Mouse (Mus musculus) heart, embryonic 13.5 days (tissue): Measurements from ENCODE around the gene Ank3. TPM values are rescaled to one million over a fixed set of nuclear protein-coding genes. Genes with fewer than 3 reads are reported as not detected.

ENCODE experiments used
- ATAC-seq: fragments of 200-750 bp; cut with Nextera tagmentation; 2 replicates; pipeline ENCODE4 v1.8.0; 2017; ENCODE audit warnings: moderate TSS enrichment; ENCODE audit not compliant: insufficient number of reproducible peaks, low FRiP score, low TSS enrichment; ENCODE audit errors: extremely low read depth
- H3K27ac ChIP-seq: fragments of 300-500 bp; sonication (generic); replicated peaks from 2 replicates; pipeline ENCODE4 v1.5.1; 2015; ENCODE audit warnings: moderate library complexity, mild to moderate bottlenecking, inconsistent platforms
- H3K27me3 ChIP-seq: fragments of 300-500 bp; sonication (generic); replicated peaks from 2 replicates; pipeline ENCODE4 v1.6.1; 2015; ENCODE audit warnings: mild to moderate bottlenecking, inconsistent platforms
- H3K36me3 ChIP-seq: fragments of 300-500 bp; sonication (generic); 2 replicates; pipeline ENCODE4 v1.6.1; 2015; ENCODE audit warnings: mild to moderate bottlenecking, inconsistent platforms
- H3K4me1 ChIP-seq: fragments of 300-500 bp; sonication (generic); 2 replicates; pipeline ENCODE4 v1.6.1; 2015; ENCODE audit warnings: inconsistent platforms
- H3K4me2 ChIP-seq: fragments of 300-500 bp; sonication (generic); 2 replicates; pipeline ENCODE4 v1.6.1; 2015; ENCODE audit warnings: inconsistent platforms, mild to moderate bottlenecking, moderate library complexity
- H3K4me3 ChIP-seq: fragments of 300-500 bp; sonication (generic); 2 replicates; pipeline ENCODE4 v1.5.1; 2015; ENCODE audit warnings: moderate library complexity, mild to moderate bottlenecking, inconsistent platforms
- H3K9ac ChIP-seq: fragments of 300-500 bp; sonication (generic); 2 replicates; pipeline ENCODE4 v1.6.1; 2015; ENCODE audit warnings: inconsistent platforms, mild to moderate bottlenecking, moderate library complexity
- H3K9me3 ChIP-seq: fragments of 300-500 bp; sonication (generic); 2 replicates; pipeline ENCODE4 v1.6.1; 2016; ENCODE audit warnings: inconsistent platforms
- WGBS: fragments of 180-500 bp; shearing (Covaris S2); methylation state at CpG from one replicate; pipeline ENCODE4 v1.1.7; 2015; ENCODE audit warnings: mixed read lengths; 5-methylcytosine and 5-hydroxymethylcytosine counted together
- polyA plus RNA-seq: library from polyadenylated mRNA; unstranded; fragments of >200 nt; fragmentation: Nextera tagmentation; extraction: Ambion mirVana; gene quantifications from 2 replicates; pipeline ENCODE4 v1.2.1, GENCODE M21; 2015

Gene Ank3
- polyA plus RNA-seq, 1 experiment from 2014 or later = 30.8 TPM

- no peak overlapping the region for H3K4me2 ChIP-seq
- 68% methylated on average over 7 of the region's 7 CpGs for WGBS
- no peak overlapping the region for H3K9ac ChIP-seq
- no peaks in the 10 kb centered on the region for H3K36me3 ChIP-seq
- H3K4me3 ChIP-seq = no peak overlapping the region
- no peak for ATAC-seq
- H3K27me3 ChIP-seq = no peaks in the 10 kb centered on the region
- H3K4me1 ChIP-seq = peaks cover 51% of the 10 kb centered on the region
- H3K9me3 ChIP-seq = no peaks in the 10 kb centered on the region
- H3K27ac ChIP-seq = no peak overlapping the region
Measured at GRCm38 (mm10) chr10:69620692-69621382, 222.3 kb downstream of the Ank3 start.

DNA sequence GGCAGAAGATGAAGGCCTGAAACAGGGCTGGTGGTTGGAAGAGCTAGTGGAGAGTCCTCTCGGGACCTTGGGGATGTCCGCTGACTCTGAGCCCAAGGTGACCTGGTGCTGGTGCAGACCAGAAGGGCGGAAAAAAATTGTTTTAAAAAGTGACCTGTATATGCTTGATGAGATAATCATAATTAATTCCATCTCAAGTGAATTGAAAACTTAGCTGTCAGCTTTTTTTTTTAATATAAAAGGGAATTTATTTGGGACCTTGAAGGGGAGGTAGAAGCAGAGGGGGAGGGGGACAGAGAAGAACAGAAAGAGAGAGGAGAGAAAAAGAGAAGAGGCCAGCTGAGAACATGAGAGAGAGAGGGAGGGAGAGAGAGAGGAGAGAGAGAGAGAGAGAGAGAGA, 229.2 kb downstream of the Ank3 start:
- no peaks in the 10 kb centered on the region for H3K36me3 ChIP-seq
- no peaks in the 10 kb centered on the region for H3K27me3 ChIP-seq
- H3K4me1 ChIP-seq = peaks cover 21% of the 10 kb centered on the region
- no peak overlapping the region for H3K4me2 ChIP-seq
- no peaks in the 10 kb centered on the region for H3K9me3 ChIP-seq
- no peak overlapping the region for H3K4me3 ChIP-seq
- WGBS = 77% methylated on average over 3 of the region's 3 CpGs
- H3K27ac ChIP-seq = no peak overlapping the region
- ATAC-seq = no peak
- H3K9ac ChIP-seq = no peak overlapping the region

GRCm38 (mm10) chr10:69628743-69629142, 230.2 kb downstream of the Ank3 start:
- Histone ChIP-seq H3K9me3 (no peaks in the 10 kb centered on the region), H3K4me2 (no peak overlapping the region), H3K27ac (0 out of 2 replicates have a peak overlapping the region, but pooled peaks have one; percentile 25), H3K4me1 (peaks cover 21% of the 10 kb centered on the region), H3K9ac (no peak overlapping the region), H3K27me3 (no peaks in the 10 kb centered on the region), H3K4me3 (no peak overlapping the region), H3K36me3 (no peaks in the 10 kb centered on the region)
- no peak for ATAC-seq
- WGBS = 31% methylated on average over 6 of the region's 6 CpGs

DNA sequence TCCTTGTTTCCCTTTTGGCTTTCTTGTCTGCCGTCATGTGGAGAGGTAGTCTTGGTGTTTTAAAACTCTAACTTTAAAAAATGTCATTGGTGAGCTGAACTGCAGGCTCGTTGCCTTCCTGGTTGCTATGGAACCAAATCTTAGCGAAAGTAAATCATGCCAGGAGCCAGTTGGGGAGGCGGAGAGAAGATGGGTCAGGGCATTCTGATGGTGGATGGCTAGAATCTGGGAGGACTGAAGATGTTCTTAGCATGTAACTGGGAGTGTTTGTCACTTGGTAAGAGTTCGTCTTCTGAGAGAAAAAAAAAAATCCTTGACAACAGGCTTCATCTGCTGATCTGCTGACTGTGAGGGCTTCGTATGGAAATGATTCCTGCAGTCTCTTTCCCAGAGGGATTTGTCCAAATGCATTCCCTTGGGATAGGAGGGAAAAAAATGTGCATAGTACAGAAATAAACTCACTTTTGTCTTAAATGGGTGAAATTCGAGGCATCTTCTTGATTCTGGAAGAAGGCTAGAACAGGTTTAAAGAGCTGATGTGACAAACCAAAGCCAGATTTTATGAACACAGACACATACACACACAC, 232.3 kb downstream of the Ank3 start:
- 57% methylated on average over 7 of the region's 7 CpGs for whole genome bisulfite sequencing
- no peak for ATAC-seq
- H3K9ac ChIP-seq = no peak overlapping the region

DNA sequence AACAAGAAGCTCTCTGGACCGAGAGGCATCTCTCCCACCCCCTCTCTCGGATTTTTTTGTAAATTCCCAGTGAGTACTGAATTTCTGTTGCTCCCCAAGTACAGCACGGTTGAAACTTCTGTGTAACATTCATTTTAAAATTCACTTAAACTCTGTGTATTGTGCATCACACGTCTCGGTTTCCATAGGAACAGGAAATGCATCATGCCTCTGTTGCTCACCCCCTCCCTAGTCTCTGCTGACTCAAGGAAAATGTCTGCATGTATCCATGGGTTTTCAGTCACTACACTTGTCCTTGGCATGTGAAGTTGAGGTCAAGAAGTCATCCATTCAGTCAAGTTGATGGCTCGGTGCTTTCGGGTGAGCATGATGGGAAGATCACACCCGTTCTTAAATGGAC, 234.3 kb downstream of the Ank3 start:
- Histone ChIP-seq H3K9ac (no peak overlapping the region), H3K4me2 (no peak overlapping the region), H3K4me3 (no peak overlapping the region), H3K27me3 (no peaks in the 10 kb centered on the region), H3K4me1 (peaks cover 47% of the 10 kb centered on the region), H3K9me3 (no peaks in the 10 kb centered on the region), H3K27ac (no peak overlapping the region), H3K36me3 (no peaks in the 10 kb centered on the region)
- no peak for ATAC-seq
- 79% methylated on average over 8 of the region's 8 CpGs for WGBS

More for the DNA sequence above, 232.3 kb downstream of the Ank3 start:
- Histone ChIP-seq H3K36me3 (no peaks in the 10 kb centered on the region), H3K9me3 (no peaks in the 10 kb centered on the region), H3K27ac (no peak overlapping the region), H3K27me3 (no peaks in the 10 kb centered on the region), H3K4me3 (no peak overlapping the region), H3K4me2 (no peak overlapping the region), H3K4me1 (peaks cover 30% of the 10 kb centered on the region)

DNA sequence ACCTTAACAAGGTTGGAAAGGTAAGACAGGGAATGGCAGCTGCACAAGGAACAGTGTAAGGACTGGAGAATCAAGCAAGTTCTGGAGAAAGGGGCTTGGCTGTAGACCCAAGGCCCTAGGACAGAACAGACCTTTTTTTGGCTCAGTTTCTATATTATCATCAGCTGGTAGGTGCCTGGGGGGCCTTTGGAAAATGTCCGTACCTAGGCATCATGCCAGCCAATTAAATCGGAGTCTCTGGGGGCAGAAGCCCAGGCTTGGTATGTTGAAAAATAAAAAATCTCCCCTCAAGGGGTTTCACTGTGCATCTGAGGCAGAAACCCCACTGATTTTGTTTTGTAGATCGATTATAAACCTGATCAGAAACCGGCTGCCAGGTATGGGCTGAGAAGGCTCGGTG, 236.3 kb downstream of the Ank3 start:
- Histone ChIP-seq H3K27me3 (no peaks in the 10 kb centered on the region), H3K9ac (no peak overlapping the region), H3K36me3 (no peaks in the 10 kb centered on the region), H3K4me3 (no peak overlapping the region), H3K27ac (no peak overlapping the region), H3K4me1 (peaks cover 45% of the 10 kb centered on the region), H3K4me2 (no peak overlapping the region), H3K9me3 (no peaks in the 10 kb centered on the region)
- ATAC-seq = no peak
- WGBS = 72% methylated on average over 5 of the region's 5 CpGs

DNA sequence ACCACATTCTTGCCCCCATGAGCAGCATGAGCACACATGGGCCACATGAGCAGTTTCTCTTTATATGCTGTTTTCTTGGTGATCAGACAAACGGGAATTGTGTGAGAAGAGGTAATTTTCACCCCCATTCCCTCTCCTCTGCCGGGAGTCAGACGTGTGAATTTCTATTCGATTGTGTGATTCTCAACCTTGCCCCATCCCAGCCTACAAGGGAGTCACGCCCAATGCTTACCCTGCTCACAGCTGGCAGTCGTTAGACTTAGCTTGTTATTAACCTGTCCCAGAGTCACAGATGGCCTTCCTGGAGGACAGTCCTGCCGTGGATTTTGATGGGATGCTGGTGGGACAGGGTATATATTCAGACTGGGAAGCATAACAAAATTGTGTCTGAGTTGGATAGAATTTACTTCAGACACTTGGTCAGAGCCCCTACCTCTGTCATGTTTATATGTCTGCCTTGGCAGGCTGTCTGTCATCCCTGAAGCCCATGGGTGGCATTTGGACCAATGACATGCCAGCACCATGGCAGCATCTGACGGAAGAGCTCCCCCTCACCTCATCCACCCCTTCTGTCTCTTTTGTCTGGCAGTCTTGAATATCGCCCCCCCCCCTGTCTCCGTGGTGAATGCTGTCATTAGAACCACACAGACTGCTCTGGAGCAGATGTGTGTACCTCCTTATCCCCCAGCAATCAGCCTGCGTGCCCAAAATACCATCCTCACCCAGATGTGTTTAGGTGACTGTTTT, 237.5 kb downstream of the Ank3 start:
- no peak overlapping the region for H3K9ac ChIP-seq
- no peaks in the 10 kb centered on the region for H3K36me3 ChIP-seq
- H3K27me3 ChIP-seq = no peaks in the 10 kb centered on the region
- peaks cover 35% of the 10 kb centered on the region for H3K4me1 ChIP-seq
- H3K27ac ChIP-seq = no peak overlapping the region
- no peak overlapping the region for H3K4me3 ChIP-seq
- H3K4me2 ChIP-seq = no peak overlapping the region
- no peaks in the 10 kb centered on the region for H3K9me3 ChIP-seq
- no peak for ATAC-seq
- 54% methylated on average over 11 of the region's 11 CpGs for WGBS

- Histone ChIP-seq H3K4me3 (no peak overlapping the region), H3K27me3 (no peaks in the 10 kb centered on the region), H3K4me1 (peaks cover 48% of the 10 kb centered on the region), H3K4me2 (no peak overlapping the region), H3K36me3 (no peaks in the 10 kb centered on the region), H3K9ac (no peak overlapping the region), H3K9me3 (no peaks in the 10 kb centered on the region), H3K27ac (no peak overlapping the region)
- WGBS = 87% methylated on average over 6 of the region's 6 CpGs
- ATAC-seq = no peak
Measured at GRCm38 (mm10) chr10:69639138-69639537, 240.6 kb downstream of the Ank3 start.

DNA sequence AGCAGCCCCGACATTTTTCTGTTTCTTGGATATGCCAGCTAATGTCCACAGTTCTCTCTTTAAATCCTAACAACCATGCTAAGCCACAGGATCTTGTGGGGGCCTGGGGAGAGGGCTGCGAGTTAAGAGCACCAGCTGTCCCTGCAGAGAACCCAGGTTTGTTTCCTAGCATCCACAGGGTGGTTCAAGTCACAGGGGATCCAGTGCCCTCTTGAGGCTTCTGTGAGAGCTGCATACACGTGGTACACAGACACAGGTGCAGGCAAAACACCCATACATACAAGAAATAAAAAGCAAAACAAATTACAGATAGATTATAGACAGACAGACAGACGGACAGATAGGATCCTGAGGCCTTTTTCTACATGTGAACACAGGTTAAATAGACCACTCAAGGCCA, 242.0 kb downstream of the Ank3 start:
- peaks cover 55% of the 10 kb centered on the region for H3K4me1 ChIP-seq
- 69% methylated on average over 4 of the region's 4 CpGs for WGBS
- no peak overlapping the region for H3K27ac ChIP-seq
- no peaks in the 10 kb centered on the region for H3K27me3 ChIP-seq
- H3K4me3 ChIP-seq = no peak overlapping the region
- no peak overlapping the region for H3K9ac ChIP-seq
- no peak overlapping the region for H3K4me2 ChIP-seq
- H3K36me3 ChIP-seq = no peaks in the 10 kb centered on the region
- H3K9me3 ChIP-seq = no peaks in the 10 kb centered on the region
- ATAC-seq = no peak

GRCm38 (mm10) chr10:69643481-69643880, 244.9 kb downstream of the Ank3 start:
- Histone ChIP-seq H3K9me3 (no peaks in the 10 kb centered on the region), H3K4me2 (peak overlapping the region; percentile 55), H3K4me1 (peaks cover 40% of the 10 kb centered on the region), H3K4me3 (no peak overlapping the region), H3K36me3 (no peaks in the 10 kb centered on the region), H3K9ac (no peak overlapping the region), H3K27me3 (no peaks in the 10 kb centered on the region), H3K27ac (peak overlapping the region; percentile 82)
- WGBS = 27% methylated on average over 3 of the region's 3 CpGs
- 0 out of 2 replicates have a peak, but pooled peaks have one; percentile 34 for ATAC-seq

DNA sequence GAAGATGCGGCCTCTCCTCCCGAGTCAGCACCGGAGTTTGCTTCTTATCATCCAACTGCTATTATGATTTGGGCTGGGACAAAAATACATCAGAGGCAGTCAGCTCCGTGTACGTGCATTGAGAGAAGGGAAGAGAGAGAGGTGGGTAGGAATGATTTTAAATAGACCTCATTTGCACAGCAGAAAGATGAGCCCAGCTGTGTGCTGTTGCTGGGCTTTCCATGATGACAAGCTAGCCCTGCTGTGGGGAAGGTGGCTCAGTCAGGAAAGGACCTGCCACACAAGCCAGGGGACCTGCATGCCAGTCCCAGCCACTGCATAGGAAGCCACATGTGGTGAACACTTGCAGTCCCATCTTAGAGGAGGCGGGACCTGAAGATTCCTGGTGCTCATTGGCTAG, 245.4 kb downstream of the Ank3 start:
- H3K4me3 ChIP-seq = no peak overlapping the region
- H3K4me2 ChIP-seq = peak overlapping the region; percentile 55
- WGBS = 37% methylated on average over 6 of the region's 6 CpGs
- H3K36me3 ChIP-seq = no peaks in the 10 kb centered on the region
- no peaks in the 10 kb centered on the region for H3K9me3 ChIP-seq
- no peak overlapping the region for H3K9ac ChIP-seq
- ATAC-seq = no peak; the same call in 1 of the 2 replicates
- peaks cover 40% of the 10 kb centered on the region for H3K4me1 ChIP-seq
- peak overlapping the region; percentile 82 for H3K27ac ChIP-seq
- no peaks in the 10 kb centered on the region for H3K27me3 ChIP-seq
